Mouse (Mus musculus) urinary bladder, adult 18-20 months (tissue): ENCODE measurements around the gene Bche.

ENCODE experiments used
- DNase-seq, 2 experiments: peaks; one replicate each; pipeline ENCODE4 v3.0.0; 2022; ENCODE audit warnings: low spot score in 2 of 2, mixed read lengths in 2 of 2

Bche gene

DNA sequence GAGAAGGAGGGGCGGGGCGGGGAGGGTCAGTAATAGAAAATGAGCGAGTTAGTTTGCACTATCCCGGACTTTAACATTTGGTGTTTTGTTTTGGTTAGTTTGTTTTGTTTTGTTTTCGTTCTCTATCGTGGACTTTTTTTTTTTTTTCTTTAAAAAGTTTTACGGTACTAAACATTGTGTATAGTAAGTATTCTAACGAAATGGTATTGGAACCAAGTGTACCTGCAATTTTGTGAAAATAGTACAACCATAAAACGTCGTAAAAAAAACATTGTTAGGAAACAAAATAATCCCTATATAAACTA is at the start of gene Bche:
Bche (minus strand) TSS at position 6 of the 305 bp plus-strand sequence.
- no peak for DNase-seq

DNA sequence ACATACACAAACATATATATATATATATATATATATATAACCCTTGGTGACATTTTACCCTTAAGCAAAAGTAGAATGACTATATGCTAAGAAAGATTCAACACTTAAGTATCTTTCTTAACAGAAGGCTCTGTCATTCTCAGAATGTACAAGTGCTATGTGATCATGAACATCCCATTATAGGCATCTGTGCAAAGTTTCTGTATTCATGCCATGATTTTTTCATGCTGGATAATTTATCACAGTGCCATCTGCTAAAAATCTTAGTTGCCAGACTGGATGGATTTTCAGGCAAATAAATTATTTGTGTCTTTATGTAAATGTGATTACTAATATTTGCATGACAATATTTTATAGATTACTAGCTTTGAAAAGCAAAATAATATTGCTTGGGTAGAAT is 33.8 kb upstream of the Bche start:
- DNase-seq: no peak

DNA sequence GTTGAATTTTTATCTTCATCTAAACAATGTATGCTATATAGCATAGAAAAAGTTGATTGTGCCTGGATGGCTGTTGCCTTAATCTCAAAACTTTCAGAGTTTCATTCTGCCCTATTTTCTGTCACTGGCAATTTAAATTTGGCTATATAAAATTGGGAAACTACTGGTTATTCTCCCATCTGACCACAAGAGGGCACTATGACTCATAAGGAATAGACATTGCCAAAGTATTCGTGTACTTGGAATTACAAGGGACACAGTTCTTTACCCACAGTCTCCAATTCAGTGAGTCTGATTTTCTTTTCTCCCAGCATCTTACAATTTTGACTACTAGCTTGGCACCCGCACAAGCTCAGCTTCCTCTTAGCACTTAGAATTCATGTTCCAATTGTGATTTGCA is 23.5 kb upstream of the Bche start:
- DNase-seq: no peak

DNA sequence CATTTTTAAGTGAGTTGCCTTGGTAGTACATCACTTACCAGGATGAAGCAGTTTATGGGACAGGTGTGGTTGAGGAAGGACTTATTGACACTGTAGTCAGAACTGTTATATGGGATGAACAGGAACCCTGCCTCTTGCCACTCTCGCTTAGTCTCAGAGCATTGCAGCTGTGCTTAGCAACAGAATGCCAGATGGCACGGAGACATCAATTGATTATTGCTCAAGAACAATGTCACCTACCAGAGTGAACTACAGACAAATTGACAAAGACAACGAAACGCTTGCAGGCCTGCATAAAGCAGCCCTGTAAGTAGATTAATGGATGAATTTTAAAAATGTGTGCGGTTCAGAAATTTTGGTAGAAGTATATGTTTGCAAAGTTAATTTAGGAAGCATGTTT is 21.3 kb upstream of the Bche start:
- no peak for DNase-seq

DNA sequence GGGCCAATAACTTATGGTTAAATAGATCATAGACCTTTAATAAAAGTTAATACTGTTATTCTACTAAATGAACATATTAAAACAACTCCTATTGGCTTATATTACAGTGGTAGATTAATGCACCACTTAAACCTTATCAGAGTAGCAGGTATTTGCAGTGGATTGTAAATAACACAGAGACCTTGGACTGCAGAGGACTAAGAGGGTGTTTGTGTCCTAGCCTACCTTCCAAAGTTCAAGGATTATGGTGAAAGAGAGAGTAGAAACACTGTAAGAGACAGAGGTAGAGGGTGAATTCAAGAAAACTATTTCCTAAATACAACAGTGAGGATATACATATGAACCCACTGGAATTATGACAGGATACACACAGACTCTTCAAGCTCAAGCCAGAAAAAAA is 17.5 kb upstream of the Bche start:
- DNase-seq: no peak

DNA sequence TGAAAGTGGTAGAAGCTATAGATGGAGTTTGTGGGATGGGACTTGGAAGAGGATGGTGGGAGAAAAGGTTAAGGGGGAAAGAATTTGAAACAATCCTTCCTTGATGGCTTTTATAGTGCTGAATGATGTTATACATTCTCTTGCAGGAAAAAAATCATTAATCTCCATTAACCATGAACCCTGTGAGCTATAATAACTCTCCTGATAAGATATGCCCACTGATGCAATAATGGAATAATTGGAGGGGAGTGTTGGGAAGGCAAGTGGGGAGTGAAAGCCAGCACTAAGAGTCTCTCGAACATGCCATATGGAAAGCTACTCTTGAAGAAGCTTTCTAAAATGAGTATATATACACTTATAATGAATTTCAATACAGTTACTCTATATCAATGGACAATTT is 16.7 kb upstream of the Bche start:
- no peak for DNase-seq

DNA sequence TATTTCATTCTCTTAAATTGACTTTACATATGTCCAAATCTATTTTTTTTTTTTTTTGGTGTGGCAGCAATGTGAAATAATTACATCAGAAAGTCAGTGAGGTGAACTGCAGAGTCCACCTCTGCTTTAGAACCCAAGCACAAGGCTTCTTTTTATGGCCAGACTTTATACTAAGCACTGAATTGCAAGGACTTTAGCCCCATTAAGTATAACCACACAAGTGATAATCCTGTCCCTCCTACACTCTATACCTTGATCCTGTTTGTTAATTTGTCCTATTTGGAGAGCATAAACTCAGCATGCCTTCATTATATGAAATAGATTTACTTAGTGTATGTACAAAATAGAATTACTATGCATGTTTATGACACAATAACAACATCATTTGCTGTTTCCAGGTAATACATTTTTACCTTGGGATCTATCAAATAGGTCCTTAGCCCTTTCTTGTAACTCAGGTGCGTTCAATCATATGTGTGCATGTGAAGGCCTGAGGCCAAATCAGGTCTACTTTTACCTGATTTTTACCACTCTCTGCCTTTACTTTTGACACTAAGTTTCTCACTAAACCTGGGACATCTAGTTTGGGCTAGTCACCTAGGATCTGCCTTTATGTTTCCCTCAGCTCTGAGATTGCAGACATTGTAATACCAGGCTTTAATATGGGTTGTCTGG is 9.5 kb upstream of the Bche start:
- no peak for DNase-seq

DNA sequence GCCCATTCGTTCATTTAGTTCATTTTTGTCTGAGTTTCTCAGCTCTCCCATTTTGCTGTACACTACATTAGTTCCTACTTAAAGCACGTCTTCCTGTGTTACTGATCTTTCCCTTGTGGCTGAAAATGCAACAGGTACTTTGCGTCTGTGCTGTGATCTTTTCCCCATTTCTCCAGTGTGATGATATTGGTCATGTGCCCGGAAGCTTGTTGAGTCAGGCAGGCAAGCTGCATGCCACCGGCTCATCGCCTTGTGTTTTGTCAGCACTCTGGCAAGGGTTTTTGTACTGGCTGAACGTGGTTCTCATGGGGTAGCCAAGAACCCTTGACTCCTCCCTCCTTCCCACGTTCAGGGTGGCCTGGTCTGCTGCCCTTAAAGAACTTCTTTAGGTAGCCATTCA is 1.7 kb upstream of the Bche start:
- DNase-seq: no peak

DNA sequence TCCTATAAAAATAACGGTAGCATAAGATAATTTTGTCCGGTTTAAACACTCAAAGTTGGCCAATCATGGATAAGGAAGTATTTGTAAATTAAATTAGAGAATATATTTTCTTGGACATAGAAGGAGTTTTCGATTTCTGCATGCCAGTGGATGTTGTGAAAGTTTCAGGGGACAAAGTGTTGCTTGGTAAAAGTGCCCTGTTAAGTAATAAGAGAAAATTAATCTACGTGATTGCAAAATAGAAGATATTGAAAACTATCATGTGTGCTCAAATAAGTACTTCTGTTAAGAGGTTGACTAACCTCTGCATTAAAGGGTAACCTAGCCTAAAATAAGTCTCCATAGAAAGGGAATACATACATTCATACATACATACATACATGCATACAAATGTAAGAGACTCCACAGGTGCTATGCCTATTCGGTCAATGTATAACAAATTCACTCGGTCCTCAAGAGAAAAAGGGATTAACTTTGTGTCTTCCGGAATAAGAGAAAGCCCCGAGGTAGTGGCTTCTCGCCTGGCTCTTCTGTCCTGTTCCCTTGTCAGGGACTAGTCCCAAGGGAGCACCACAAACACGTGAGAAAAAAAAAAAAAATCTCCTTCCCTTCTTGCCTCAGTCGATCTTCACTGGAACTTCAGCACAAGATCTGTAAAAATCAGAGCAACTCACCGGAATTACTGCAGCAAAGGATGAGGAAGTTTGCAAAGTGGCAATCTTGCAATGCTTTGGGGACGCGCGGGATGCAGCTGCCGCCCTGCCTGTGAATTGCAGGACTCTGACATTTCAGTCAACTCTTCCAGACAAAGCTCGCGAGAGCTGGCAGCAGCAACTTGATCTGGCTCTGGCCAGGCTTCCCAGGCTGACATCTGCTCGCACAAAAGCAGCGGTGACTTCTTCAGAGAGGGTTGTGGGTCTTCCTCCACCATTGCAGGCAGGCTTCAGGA is 480 bp downstream of the Bche start:
- peak; percentile 12 to 19 for DNase-seq

DNA sequence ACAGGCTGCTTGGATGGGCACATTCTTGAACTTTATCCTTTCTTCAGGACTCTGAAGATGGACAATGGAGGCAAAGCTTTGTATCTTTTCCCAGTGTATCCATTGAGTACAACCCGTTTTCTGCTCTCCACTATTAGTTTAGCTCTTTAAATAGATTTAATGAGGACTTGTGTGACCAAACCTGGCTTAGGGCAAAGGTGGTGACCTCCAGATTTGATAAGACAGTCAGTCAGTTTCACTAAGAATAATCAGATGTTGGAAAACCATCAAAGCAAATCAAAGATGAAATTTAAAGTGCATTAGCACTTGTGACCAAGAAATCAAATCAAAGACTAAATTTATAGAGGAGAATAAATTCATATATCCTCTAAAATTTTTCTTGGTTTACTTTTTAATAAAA is 1.7 kb downstream of the Bche start:
- no peak for DNase-seq

DNA sequence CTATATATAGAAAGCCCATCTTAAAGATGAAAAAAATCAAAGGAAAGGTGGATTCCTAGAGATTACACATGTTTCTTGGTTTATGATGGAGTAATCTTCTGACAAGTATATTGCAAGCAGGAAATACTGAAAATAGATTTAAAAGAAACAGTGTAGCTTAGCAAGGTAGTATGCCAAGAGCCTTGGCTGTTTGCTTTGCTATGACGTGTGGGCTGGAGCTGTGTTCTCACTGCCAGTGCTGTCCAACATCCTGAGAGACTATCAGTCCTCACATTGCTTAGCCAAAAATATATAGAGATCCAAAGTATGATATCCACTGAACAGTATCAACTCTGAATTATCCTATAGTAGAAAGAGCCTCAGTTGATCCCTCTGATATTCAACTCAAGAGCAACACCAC is 9.3 kb downstream of the Bche start:
- DNase-seq: no peak

DNA sequence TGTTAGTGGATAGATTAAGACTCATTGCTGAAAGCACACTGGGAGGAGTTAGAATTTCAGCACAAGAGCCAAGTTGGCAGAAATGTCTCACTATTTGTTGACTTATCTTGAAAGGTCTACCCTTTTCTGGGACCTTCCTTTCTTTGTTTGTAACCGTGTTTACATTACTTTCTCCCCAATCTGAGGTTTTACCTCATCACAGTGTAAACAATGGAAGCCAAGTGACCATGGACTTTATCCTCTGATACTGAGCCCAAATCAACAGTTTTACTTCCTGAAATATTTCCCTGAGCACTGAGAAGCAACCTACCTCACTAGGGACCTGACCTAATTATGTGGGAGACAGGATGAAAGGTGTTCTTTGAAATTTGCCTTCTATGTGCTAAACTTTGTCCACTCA is 34.9 kb downstream of the Bche start:
- no peak for DNase-seq

DNA sequence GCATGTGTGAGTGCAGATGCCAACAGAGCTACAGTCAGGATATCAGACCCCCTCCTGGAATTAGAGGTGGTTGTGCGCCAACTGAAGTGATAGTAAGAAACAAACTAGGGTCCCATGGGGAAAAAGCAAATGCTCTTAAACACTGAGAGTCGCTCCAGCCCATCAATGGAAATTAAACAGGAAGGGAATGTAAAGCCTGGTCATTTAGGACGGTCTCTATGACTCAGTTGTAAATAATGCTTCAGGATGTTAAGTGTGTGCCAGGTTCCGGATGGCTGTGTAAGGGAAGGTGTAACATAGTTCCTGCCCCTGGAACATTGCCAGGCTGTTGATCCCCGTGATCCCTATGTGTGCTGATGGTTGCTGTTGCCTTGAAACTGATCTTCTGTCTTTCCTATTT is 40.0 kb downstream of the Bche start:
- no peak for DNase-seq

DNA sequence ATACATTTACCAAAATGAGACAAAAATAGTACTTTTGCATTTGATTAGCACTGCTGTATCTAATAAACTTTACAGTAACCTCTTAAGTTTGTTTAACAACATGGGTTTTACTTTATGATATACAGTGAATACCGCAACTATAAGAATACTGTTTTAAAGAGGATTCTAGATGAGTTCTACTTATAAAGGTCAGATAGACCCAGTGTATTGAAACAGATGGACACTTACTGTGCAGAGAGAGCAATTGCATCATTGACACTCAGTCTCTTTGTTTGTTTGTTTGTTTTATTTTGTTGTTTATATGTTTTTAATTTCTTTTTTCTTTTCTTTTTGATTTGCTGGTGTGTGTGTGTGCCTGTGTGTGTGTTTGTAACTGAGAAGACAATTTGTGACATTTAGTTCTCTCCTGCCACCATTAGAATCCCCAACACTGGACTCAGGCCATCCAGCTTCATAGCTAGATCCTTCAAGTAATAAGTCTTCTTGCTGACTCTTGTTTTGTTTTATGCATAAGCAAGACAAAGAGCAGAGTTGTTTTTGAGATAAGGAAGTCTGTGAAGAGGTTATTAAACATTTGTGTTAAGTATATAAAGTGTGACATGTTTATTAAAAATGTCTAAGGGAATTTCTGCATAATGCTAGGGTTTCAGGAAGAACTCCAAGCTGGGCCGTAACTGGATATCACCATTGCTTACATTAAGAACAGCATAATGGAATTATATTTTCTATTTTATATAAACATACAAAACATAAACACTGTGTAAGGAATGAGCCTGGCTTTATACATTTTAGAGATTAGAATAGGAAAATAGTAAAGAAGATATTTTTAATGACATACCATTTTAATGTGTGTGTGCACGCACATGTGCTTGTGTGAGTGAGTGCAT is 40.7 kb downstream of the Bche start:
- DNase-seq: no peak

DNA sequence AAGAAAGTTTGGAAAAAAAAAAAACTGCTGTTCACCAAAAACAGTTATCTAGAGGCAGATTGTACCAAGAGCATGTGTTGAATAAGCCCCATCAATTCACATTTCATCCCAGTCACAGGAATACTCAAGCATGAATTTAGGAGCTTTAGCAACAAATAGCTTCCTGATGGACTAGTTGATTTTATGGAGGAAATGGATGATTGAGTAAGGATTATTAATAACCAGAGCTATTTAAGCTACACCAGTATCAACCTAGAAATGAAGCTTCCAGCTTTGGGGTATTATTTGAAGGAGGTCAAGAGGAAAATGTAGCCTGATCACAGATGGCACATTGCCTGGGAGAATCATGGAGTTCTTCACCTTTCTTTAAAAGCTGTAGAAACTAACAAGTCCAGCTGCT is 57.9 kb downstream of the Bche start:
- DNase-seq: no peak

DNA sequence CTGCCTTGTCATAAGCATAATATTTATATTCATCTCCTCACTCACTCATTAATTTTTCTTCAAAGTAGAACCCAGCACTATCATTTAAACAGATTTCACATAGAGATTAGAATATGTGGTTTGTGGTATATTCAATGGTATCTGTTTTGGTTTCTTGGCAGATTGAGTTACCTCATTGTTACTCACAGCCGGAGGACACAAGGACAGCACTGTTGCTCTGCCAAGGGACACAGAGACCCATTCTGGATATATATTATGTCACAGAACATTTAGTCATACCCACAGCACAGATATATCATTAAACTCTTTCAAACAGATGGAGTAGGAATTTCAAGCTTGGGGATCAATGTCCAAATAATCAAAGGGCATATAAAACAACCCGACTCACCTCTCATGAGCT is 61.2 kb downstream of the Bche start:
- DNase-seq: no peak

DNA sequence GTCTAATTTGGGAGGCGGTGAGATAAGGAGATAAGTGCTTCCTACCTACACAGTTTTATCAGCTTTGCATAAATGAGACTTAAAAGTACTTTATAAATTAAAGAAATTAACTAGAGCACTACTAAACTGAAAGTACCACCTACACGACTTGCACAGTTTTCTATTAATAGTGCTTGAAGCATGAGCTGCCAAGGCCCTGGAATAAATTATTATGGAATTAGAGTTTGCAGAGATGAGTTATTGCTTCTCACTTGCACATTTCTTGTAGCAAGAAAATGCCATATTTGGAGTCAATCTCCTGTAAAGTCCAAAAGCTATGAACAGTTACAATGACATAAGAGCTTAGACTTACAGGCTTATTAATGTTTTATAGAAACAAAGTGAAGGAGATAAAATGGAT is 96.8 kb downstream of the Bche start:
- no peak for DNase-seq

DNA sequence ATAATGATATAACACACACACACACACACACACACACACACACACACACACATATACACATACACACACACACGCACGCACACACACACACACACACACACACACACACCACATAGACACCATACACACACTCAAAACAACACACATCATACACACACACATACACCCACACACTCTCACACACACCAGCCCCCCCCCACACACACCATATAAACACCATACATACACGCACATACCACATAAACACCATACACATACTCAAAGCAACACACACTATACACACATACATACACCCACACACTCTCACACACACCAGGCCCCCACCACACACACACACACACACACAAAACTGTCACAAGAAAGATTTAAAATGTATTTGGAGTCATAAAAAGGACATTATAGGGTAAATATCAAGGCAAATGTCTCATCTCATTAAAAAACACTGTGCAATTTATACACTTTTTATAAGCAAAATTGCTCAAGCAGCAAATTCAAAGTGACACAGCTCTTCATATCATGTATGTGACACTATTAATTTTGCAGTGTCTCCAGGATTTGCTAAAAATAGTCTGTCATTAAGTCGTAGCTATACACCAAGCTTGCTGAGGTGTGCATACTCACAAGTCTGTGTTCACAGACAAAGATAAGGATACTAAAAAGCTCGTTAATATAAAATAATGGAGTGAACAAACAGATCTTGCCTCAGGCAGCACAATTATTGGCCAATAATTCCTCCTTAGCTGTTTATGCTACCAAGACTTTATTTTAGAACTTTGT is 116.3 kb downstream of the Bche start:
- DNase-seq: no peak
